9 mouse cellular contexts compared by ENCODE assay signal in genomic region chr5:123975668-123976180, GRCm38 (mm10). TPM values are rescaled to one million over a fixed set of nuclear protein-coding genes. Genes with fewer than 3 reads are reported as not detected.
DNase-seq lines count a peak whose midpoint lies in the region; ATAC-seq and TF ChIP-seq lines count a peak whose summit lies in the region.
"Had no signal": no experiment of that assay in that cellular context is flagged by ENCODE, and none has a peak within 500 bp of the region (broad histone marks: within the 10 kb centered on the region; RNA-seq: fewer than 3 reads in every experiment).

No protein-coding gene starts in this region.

- no peaks in the 10 kb centered on the region for H3K9me3 ChIP-seq in heart, embryonic 15.5 days (replicated peaks)
- no peaks in the 10 kb centered on the region for H3K9me3 ChIP-seq in CH12.LX (replicated peaks; ENCODE audit: low read length)
- no peaks in the 10 kb centered on the region for H3K9me3 ChIP-seq in kidney, embryonic 16.5 days (ENCODE audit: low read length)

- in situ Hi-C loops in CH12.LX (cut with MboI; ENCODE audit: low pct_ligation_motif_present, low pct_unique_long_range_greater_than_20kb, low sequenced_read_pairs), result no loop called here

- TF ChIP-seq POLR2A in CH12.LX (IDR thresholded peaks at IDR 0.05; ENCODE audit: low read depth, low read length), result peak; percentile 27; the same call in 1 of the 2 replicates

- H3K79me2 ChIP-seq in CH12.LX (replicated peaks; ENCODE audit: control insufficient read depth, extremely low read depth, insufficient read depth, poor library complexity, severe bottlenecking), result peaks cover 59% of the 10 kb centered on the region

- TF ChIP-seq RAD21 in CH12.LX (IDR thresholded peaks at IDR 0.05; ENCODE audit: low read depth, low read length), result no peak

- no peak overlapping the region; the same call in 1 of the 2 replicates for H3K4me2 ChIP-seq in heart, embryonic 15.5 days
- H3K4me2 ChIP-seq in CH12.LX (ENCODE audit: insufficient read depth, low read depth, poor library complexity, severe bottlenecking), result peak overlapping the region; percentile 95
- H3K4me2 ChIP-seq in kidney, embryonic 16.5 days (replicated peaks; ENCODE audit: low read depth, low read length), result peak overlapping the region; percentile 89

- DNase-seq in heart, postnatal 10 days, result no peak
- peak; percentile 62 for DNase-seq in CH12.LX (ENCODE audit: extremely low read depth)
- peak; percentile 62 for DNase-seq in lung, postnatal 14 days
- DNase-seq in frontal cortex, adult 2 months (ENCODE audit: extremely low spot score in 1 of 2, low spot score in 1 of 2), result no peak
- no peak for DNase-seq in left cerebral cortex, postnatal 25 days (ENCODE audit: low spot score in 2 of 2)
- DNase-seq in left cerebral cortex, adult 8-10 months (ENCODE audit: low spot score in 2 of 2), result no peak
- DNase-seq: adrenal gland, postnatal 10 days had no signal

- intact Hi-C loops in heart, postnatal 10 days (cut with DNase I), result no loop called here
- intact Hi-C loops in left cerebral cortex, postnatal 25 days (cut with DNase I), result no loop called here

- H3K27me3 ChIP-seq in heart, embryonic 15.5 days, result no peaks in the 10 kb centered on the region; the same call in 1 of the 2 replicates
- no peaks in the 10 kb centered on the region for H3K27me3 ChIP-seq in CH12.LX (replicated peaks)
- 0 out of 2 replicates have a peak, but pooled peaks cover 2% of the 10 kb centered on the region for H3K27me3 ChIP-seq in kidney, embryonic 16.5 days (ENCODE audit: insufficient read depth, low read length)

- TF ChIP-seq EP300 in CH12.LX (IDR thresholded peaks at IDR 0.05; ENCODE audit: low read length), result peak; percentile 88

- ATAC-seq in heart, embryonic 15.5 days (replicated peaks; ENCODE audit: insufficient number of reproducible peaks, insufficient read depth, low FRiP score, low read depth), result no peak
- peak; percentile 36 for ATAC-seq in kidney, embryonic 16.5 days (ENCODE audit: low FRiP score, low TSS enrichment)

- 0 out of 2 replicates have a peak overlapping the region, but pooled peaks have one; percentile 12 for H3K27ac ChIP-seq in heart, embryonic 15.5 days
- peak overlapping the region; percentile 82 for H3K27ac ChIP-seq in CH12.LX (ENCODE audit: insufficient read depth, low read depth)
- H3K27ac ChIP-seq in kidney, embryonic 16.5 days (ENCODE audit: low read length), result peak overlapping the region; percentile 81

- dilution Hi-C loops in CH12.LX (cut with MboI; ENCODE audit: extremely low pct_ligation_motif_present, extremely low pct_unique_long_range_greater_than_20kb, low sequenced_read_pairs), result no loop called here

- peak overlapping the region; percentile 9; the same call in 1 of the 2 replicates for H3K9ac ChIP-seq in heart, embryonic 15.5 days
- H3K9ac ChIP-seq in CH12.LX (ENCODE audit: insufficient read depth, low read depth), result peak overlapping the region; percentile 62
- H3K9ac ChIP-seq in kidney, embryonic 16.5 days (replicated peaks; ENCODE audit: low read length), result peak overlapping the region; percentile 45; the same call in 1 of the 2 replicates

- 45% methylated on average over 6 of the region's 6 CpGs for WGBS in heart, embryonic 15.5 days
- WGBS in kidney, embryonic 16.5 days, result 49% methylated on average over 6 of the region's 6 CpGs

- H3K4me1 ChIP-seq in heart, embryonic 15.5 days (replicated peaks), result peaks cover 56% of the 10 kb centered on the region
- peaks cover 35 to 65% of the 10 kb centered on the region in 2 experiments for H3K4me1 ChIP-seq in CH12.LX (ENCODE audit: control insufficient read depth in 1 of 2, insufficient read depth in 2 of 2)
- H3K4me1 ChIP-seq in kidney, embryonic 16.5 days (ENCODE audit: insufficient read depth, low read length), result peaks cover 52% of the 10 kb centered on the region

- no peak for TF ChIP-seq CTCF in CH12.LX (conservative IDR thresholded peaks at IDR 0.05 in 1 of 2, IDR thresholded peaks at IDR 0.05 in 1 of 2; ENCODE audit: low read depth in 2 of 2, low read length in 2 of 2)

- no peak overlapping the region for H3K4me3 ChIP-seq in heart, embryonic 15.5 days
- H3K4me3 ChIP-seq in CH12.LX (replicated peaks in 1 of 3; ENCODE audit: low read depth in 2 of 3, low read length in 2 of 3, poor library complexity in 1 of 3), result peak overlapping the region; percentile 54 to 85 (median 57)
- peak overlapping the region; percentile 77; the same call in 1 of the 2 replicates for H3K4me3 ChIP-seq in kidney, embryonic 16.5 days (ENCODE audit: low read length)

- no peaks in the 10 kb centered on the region for H3K36me3 ChIP-seq in heart, embryonic 15.5 days
- peaks cover 0 to 18% of the 10 kb centered on the region in 2 experiments for H3K36me3 ChIP-seq in CH12.LX (replicated peaks in 1 of 2; ENCODE audit: control insufficient read depth in 1 of 2, insufficient read depth in 1 of 2, low read length in 1 of 2)
- no peaks in the 10 kb centered on the region for H3K36me3 ChIP-seq in kidney, embryonic 16.5 days (ENCODE audit: insufficient read depth, low read length)

TF ChIP-seq in CH12.LX, 34 proteins besides CTCF, POLR2A, EP300 and RAD21 (continues in another document):
- TF ChIP-seq USF1 (IDR thresholded peaks at IDR 0.05; ENCODE audit: low read depth, low read length) (no peak), NRF1 (IDR thresholded peaks at IDR 0.05; ENCODE audit: low read depth, low read length) (no peak), KAT2A (IDR thresholded peaks at IDR 0.05; ENCODE audit: insufficient replicate concordance, low read length) (no peak), MAX (IDR thresholded peaks at IDR 0.05; ENCODE audit: low read length) (0 out of 2 replicates have a peak, but pooled peaks have one; percentile 24), SIN3A (IDR thresholded peaks at IDR 0.05; ENCODE audit: low read length) (peak; percentile 83), MYC (IDR thresholded peaks at IDR 0.05; ENCODE audit: low read depth, low read length) (0 out of 2 replicates have a peak, but pooled peaks have one; percentile 48), MEF2A (IDR thresholded peaks at IDR 0.05; ENCODE audit: borderline replicate concordance, low read depth, low read length) (0 out of 2 replicates have a peak, but pooled peaks have one; percentile 34), JUND (conservative IDR thresholded peaks at IDR 0.05; ENCODE audit: low read depth, low read length) (peak; percentile 65), ZC3H11A (IDR thresholded peaks at IDR 0.05; ENCODE audit: low read depth, low read length) (no peak), ZNF384 (IDR thresholded peaks at IDR 0.05; ENCODE audit: low read depth, low read length) (no peak), POLR2AphosphoS2 (IDR thresholded peaks at IDR 0.05; ENCODE audit: low read depth, low read length) (no peak), UBTF (IDR thresholded peaks at IDR 0.05; ENCODE audit: low read depth, low read length) (no peak), TBP (conservative IDR thresholded peaks at IDR 0.05; ENCODE audit: low read depth, low read length) (no peak), IRF4 (IDR thresholded peaks at IDR 0.05; ENCODE audit: low read depth, low read length) (peak; percentile 81), E2F4 (IDR thresholded peaks at IDR 0.05; ENCODE audit: insufficient replicate concordance, low read depth, low read length) (no peak), CHD2 (IDR thresholded peaks at IDR 0.05; ENCODE audit: low read length) (no peak), SMC3 (IDR thresholded peaks at IDR 0.05; ENCODE audit: low read depth, low read length) (no peak)

RNA-seq across cellular contexts. Expression of gene Hip1r, which starts 2.3 kb away (rescaled TPM):
- polyA plus RNA-seq in heart, embryonic 15.5 days (2015; fragmentation: Nextera tagmentation; extraction: Ambion mirVana), result 6.6 and 9.7 TPM in 2 replicates
- 10 to 100 TPM; 26.1 to 41.6 TPM for total RNA-seq in heart, postnatal 10 days (2021)
- total RNA-seq in CH12.LX (2012; rRNA removed) (48.4 and 49.8 TPM in 2 replicates), CH12.LX (2014; rRNA removed) (26.1 and 28.3 TPM in 2 replicates)
- polyA plus RNA-seq in CH12.LX (2012; ENCODE audit: insufficient read length, low read depth), result 42.1 and 44.7 TPM in 2 replicates
- polyA plus RNA-seq in kidney, embryonic 16.5 days (2015; fragmentation: Nextera tagmentation; extraction: Ambion mirVana), result 23.1 and 25.6 TPM in 2 replicates
- polyA plus RNA-seq in frontal cortex, adult 2 months (2012; rRNA removed), result 40.3 and 41.5 TPM in 2 replicates
- total RNA-seq in left cerebral cortex, postnatal 25 days (2021), result 10 to 100 TPM; 60.5 to 67.1 TPM
- 10 to 100 TPM; 59.9 to 72.4 (median 63.5) TPM for total RNA-seq in left cerebral cortex, adult 8-10 months (2022)

RNA-seq across cellular contexts. Expression of gene Ccdc62, which starts 45.2 kb away (rescaled TPM):
- 4.8 and 5.6 TPM in 2 replicates for polyA plus RNA-seq in heart, embryonic 15.5 days (2015; fragmentation: Nextera tagmentation; extraction: Ambion mirVana)
- 1 to 10 TPM; 2.2 to 3.1 TPM for total RNA-seq in heart, postnatal 10 days (2021)
- 5.3 and 6.2 TPM in 2 replicates for total RNA-seq in CH12.LX (2012; rRNA removed)
- total RNA-seq in CH12.LX (2014; rRNA removed), result 2.0 and 2.6 TPM in 2 replicates
- polyA plus RNA-seq in CH12.LX (2012; ENCODE audit: insufficient read length, low read depth), result 1.6 and 2.2 TPM in 2 replicates
- 6.3 and 6.8 TPM in 2 replicates for polyA plus RNA-seq in kidney, embryonic 16.5 days (2015; fragmentation: Nextera tagmentation; extraction: Ambion mirVana)
- 5.2 and 8.1 TPM in 2 replicates for polyA plus RNA-seq in frontal cortex, adult 2 months (2012; rRNA removed)
- total RNA-seq in left cerebral cortex, postnatal 25 days (2021), result 1 to 10 TPM; 3.1 to 3.7 TPM
- total RNA-seq in left cerebral cortex, adult 8-10 months (2022), result 1 to 10 TPM; 2.0 to 6.9 (median 5.4) TPM

RNA-seq across cellular contexts. Expression of gene Gm43518, which starts 48.5 kb away (rescaled TPM):
- 0.91 and 2.7 TPM in 2 replicates for polyA plus RNA-seq in heart, embryonic 15.5 days (2015; fragmentation: Nextera tagmentation; extraction: Ambion mirVana)
- under 1 TPM in 1 of 2 experiments, not detected in 1; 0.89 TPM for total RNA-seq in heart, postnatal 10 days (2021)
- not detected in 2 replicates for total RNA-seq in CH12.LX (2012; rRNA removed)
- total RNA-seq in CH12.LX (2014; rRNA removed), result not detected in 2 replicates
- 0.74 and 0.87 TPM in 2 replicates for polyA plus RNA-seq in CH12.LX (2012; ENCODE audit: insufficient read length, low read depth)
- 3.3 and 4.0 TPM in 2 replicates for polyA plus RNA-seq in kidney, embryonic 16.5 days (2015; fragmentation: Nextera tagmentation; extraction: Ambion mirVana)
- 1.3 and 1.6 TPM in 2 replicates for polyA plus RNA-seq in frontal cortex, adult 2 months (2012; rRNA removed)
- under 1 TPM in 1 of 2 experiments, not detected in 1; 0.82 TPM for total RNA-seq in left cerebral cortex, postnatal 25 days (2021)
- total RNA-seq in left cerebral cortex, adult 8-10 months (2022), result 1 to 10 TPM in 1 of 4 experiments, not detected in 3; 1.2 TPM
- total RNA-seq: adrenal gland, postnatal 10 days had no signal

RNA-seq across cellular contexts. Expression of gene Vps37b, which starts 56.3 kb away (rescaled TPM):
- 49.9 and 56.0 TPM in 2 replicates for polyA plus RNA-seq in heart, embryonic 15.5 days (2015; fragmentation: Nextera tagmentation; extraction: Ambion mirVana)
- total RNA-seq in heart, postnatal 10 days (2021), result 10 to 100 TPM; 38.0 to 46.7 TPM
- total RNA-seq in CH12.LX (2012; rRNA removed) (8.3 and 8.7 TPM in 2 replicates), CH12.LX (2014; rRNA removed) (10.2 and 10.6 TPM in 2 replicates)
- polyA plus RNA-seq in CH12.LX (2012; ENCODE audit: insufficient read length, low read depth), result 23.5 and 24.7 TPM in 2 replicates
- polyA plus RNA-seq in kidney, embryonic 16.5 days (2015; fragmentation: Nextera tagmentation; extraction: Ambion mirVana), result 40.8 and 41.8 TPM in 2 replicates
- 46.3 and 53.0 TPM in 2 replicates for polyA plus RNA-seq in frontal cortex, adult 2 months (2012; rRNA removed)
- total RNA-seq in left cerebral cortex, postnatal 25 days (2021), result 10 to 100 TPM; 46.7 to 50.6 TPM
- total RNA-seq in left cerebral cortex, adult 8-10 months (2022), result 10 to 100 TPM; 35.5 to 47.5 (median 42.3) TPM

Comparison
In these comparisons a context has a peak if more than half of its experiments do, and no peak if none do; other contexts are left out.
1. H3K27ac ChIP-seq: peak in every context shown above with its lines; median percentile 82 in CH12.LX; 81 in kidney, embryonic 16.5 days; 12 in heart, embryonic 15.5 days.
2. H3K9ac ChIP-seq: peak in every context shown above with its lines; median percentile 62 in CH12.LX; 45 in kidney, embryonic 16.5 days; 9 in heart, embryonic 15.5 days.
3. DNase-seq: peak in CH12.LX (single experiment) and lung, postnatal 14 days (single experiment); none in heart, postnatal 10 days (0 of 2), frontal cortex, adult 2 months (0 of 2), left cerebral cortex, postnatal 25 days (0 of 2) and left cerebral cortex, adult 8-10 months (0 of 2).